Mouse (Mus musculus) heart, postnatal 0 days (tissue): ENCODE results near the gene S100a14.

ENCODE experiments used
- CTCF ChIP-seq: IDR thresholded peaks from 2 replicates; pipeline ENCODE4 v1.5.1; 2016; ENCODE audit warnings: antibody characterized with exemption, control low read depth, low read depth
- EP300 ChIP-seq: IDR thresholded peaks from 2 replicates; pipeline ENCODE4 v1.6.1; 2016; ENCODE audit warnings: antibody characterized with exemption, low read depth

DNA sequence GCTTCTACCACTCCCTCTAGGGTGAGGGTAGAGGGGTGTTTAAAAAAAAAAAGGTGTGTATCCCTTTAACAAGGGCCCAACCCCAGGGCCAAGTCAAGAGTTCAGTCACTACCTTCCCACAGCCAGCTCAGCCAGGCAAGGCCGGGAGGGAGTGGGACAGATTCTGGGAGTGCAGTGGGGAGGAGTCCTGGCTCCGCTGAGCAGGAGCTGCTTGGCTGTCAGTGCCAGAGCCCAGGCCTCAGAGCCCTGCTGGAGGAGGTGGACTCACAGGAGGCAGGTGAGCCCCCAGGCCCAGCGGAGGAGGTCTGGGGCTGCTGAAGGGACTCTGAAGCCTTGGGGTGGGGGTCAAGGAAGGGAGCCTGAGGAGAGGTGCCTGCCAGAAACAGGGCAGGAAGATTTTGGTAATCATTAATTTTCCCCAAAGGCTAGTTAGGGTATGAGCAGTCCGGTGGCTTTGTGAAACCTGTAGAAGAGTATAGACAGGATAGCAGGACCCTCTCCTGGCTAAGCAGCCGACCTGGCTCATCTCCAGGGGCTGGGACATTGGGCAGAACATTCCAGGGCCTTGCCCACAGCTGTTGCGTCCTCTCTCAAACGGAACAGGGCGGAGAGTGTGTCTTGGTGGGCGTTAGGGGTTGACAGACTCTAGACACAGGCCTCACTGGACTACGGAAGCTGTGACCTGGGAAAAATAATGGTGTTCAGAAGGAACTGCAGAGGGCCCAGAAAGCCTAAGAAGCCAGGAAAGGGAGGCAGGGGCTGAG lies 10.7 kb downstream of the S100a14 start, which contains the start of gene S100a16:
- TF ChIP-seq CTCF (no peak), EP300 (no peak)
